Mouse (Mus musculus) macrophage (primary cell): ENCODE data around the gene Prpf3. TPM values are rescaled to one million over a fixed set of nuclear protein-coding genes. Genes with fewer than 3 reads are reported as not detected.
"Not testable (repeated sequence)": the region's sequence is repeated elsewhere in the genome, so short reads cannot be mapped to it uniquely, and the experiment has no call there.

Source experiments
- H3K27ac ChIP-seq: fragments of 350-480 bp; formaldehyde crosslinking; 2 replicates; pipeline ENCODE4 v1.9.0; 2021
- H3K36me3 ChIP-seq: fragments of 350-480 bp; formaldehyde crosslinking; 2 replicates; pipeline ENCODE4 v1.9.0; 2021; ENCODE audit errors: inconsistent target
- H3K4me3 ChIP-seq: fragments of 350-480 bp; formaldehyde crosslinking; 2 replicates; pipeline ENCODE4 v1.9.0; 2021; ENCODE audit errors: inconsistent target
- H3K79me2 ChIP-seq: fragments of 350-480 bp; formaldehyde crosslinking; 2 replicates; pipeline ENCODE4 v1.9.0; 2021; ENCODE audit errors: inconsistent target
- WGBS: methylation state at CpG from one replicate; pipeline ENCODE4 v1.1.7; 2026; ENCODE audit warnings: inconsistent platforms; ENCODE audit not compliant: missing documents; 5-methylcytosine and 5-hydroxymethylcytosine counted together
- polyA plus RNA-seq: library from polyadenylated mRNA; stranded (reverse); fragments of 250-400 nt; gene quantifications from 3 replicates; pipeline ENCODE4 v1.2.4, GENCODE M21; 2018; ENCODE audit warnings: inconsistent platforms
- total RNA-seq, 78 experiments: library from RNA; depleted of rRNA; stranded (reverse); fragments of 250-400 nt; gene quantifications; 1 replicate in 9 of 78; 2 replicates in 24 of 78; 3 replicates in 43 of 78; 4 replicates in 2 of 78; pipeline ENCODE4 v1.2.4; 2018; ENCODE audit warnings: inconsistent platforms in 56 of 78

Prpf3 gene
- total RNA-seq (2018; cell fraction: chromatin; rRNA removed): 10 to 100 TPM; 31.3 to 97.8 (median 74.9) TPM
- 10 to 100 TPM; 11.0 to 22.9 (median 18.2) TPM for total RNA-seq (2018; cell fraction: cytosol; rRNA removed)
- 10 to 100 TPM; 24.2 to 74.8 (median 42.5) TPM for total RNA-seq (2018; cell fraction: nucleus; rRNA removed)
- 17.0 to 29.6 TPM (median 22.6 TPM) in 3 replicates for polyA plus RNA-seq

DNA sequence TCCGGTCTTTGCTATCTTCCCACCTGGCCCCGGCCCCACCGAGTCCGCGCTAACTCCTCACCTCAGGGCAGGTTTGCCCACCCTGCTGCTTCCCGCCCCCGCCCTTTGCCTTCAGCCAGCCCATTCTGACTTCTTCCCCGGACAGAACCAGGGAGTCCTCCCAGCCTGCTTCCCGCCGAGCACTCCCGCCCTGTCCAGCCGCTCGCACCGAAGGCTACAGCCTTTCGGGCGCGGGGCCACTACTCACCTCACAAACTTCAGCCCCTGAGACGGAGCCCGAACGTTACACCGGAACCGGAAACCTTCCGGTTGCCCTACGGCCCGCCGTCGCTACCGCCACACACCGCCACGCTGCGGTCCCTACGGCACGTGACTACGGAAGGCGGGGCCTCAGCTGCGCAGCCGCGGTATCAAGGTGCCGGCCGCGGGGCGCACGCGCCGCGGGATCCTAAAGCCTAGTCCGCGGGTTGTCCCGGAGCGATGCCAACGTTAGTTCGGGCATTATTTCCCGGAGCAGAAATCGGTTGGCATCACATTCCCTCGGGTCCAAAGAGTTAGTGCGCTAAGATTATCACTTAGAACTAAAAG is at the start of gene Prpf3:
Prpf3 (minus strand) TSS at position 384 of the 588 bp plus-strand sequence.
- peak within 1 kb of the TSS; percentile 49; the same call in 1 of the 2 replicates for H3K27ac ChIP-seq
- peak within 1 kb of the TSS; percentile 88 for H3K4me3 ChIP-seq
- H3K36me3 ChIP-seq: peaks cover 27% of the 10 kb centered on the region
- peaks cover 28% of the 10 kb centered on the region for H3K79me2 ChIP-seq
- WGBS: under 1% methylated on average over 48 of the region's 56 CpGs

DNA sequence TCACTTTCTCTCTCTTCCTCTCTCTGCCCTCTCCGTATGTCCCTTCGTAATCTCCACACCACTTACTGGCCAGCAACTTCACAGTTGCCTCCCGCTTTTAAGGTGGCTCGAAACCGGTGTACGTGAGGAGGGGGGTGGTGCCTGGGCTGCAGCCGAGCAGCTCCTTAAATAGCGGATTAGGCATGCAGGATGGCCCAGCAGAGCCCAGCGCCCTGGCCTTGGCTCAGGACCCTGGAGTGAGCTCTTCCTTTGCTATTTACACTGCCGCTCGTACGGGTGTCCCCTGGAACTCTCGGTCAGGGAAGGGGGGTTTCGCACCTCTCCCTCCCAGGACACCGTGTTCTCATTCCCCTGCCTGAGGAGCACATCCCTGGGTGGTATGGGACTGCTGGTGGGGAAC is 48.9 kb upstream of the Prpf3 start, which contains the start of gene Car14:
Car14 (minus strand) TSS at position 124 of the 400 bp plus-strand sequence.
- Histone ChIP-seq H3K36me3 (no peaks in the 10 kb centered on the region), H3K27ac (no peak within 1 kb of the TSS), H3K4me3 (no peak within 1 kb of the TSS), H3K79me2 (no peaks in the 10 kb centered on the region)
- WGBS: 9% methylated on average over 15 of the region's 15 CpGs

DNA sequence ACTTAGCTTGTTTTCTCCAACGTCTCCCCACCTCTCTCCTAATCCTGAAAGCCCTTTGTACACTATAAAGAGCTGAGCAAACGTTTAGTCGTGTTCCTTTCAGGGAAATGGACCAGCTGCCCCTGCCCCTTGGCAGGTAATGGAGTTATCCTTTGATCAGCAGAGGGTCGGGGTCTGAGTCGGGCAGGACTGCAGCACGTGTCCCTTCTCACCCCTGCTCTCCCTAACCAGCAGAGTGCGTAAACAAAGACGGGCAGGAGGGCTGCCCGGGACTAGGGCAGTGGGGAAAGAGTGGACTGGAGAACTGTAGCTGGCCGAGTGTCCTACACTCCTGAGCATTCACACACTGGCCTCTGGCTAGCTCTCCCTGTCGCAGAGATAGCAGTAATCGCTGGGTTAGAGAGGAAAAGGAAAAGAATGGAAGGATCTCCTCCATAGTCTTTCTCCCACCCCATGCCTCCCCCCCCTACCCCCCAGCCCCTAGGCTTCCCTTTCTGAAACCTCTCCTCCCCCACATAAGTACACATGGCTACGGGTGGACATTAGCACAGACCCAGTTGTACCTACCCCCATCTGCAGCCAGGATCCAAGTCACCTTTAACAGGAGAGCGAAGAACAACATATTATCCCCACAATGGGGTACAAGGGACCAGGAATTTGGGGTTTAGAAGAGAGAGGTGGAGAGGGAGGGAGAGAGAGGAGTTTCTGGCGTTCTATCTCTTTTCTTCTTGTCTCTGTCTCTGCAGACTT is 48.2 kb upstream of the Prpf3 start:
- WGBS: 49% methylated on average over 14 of the region's 15 CpGs
- Histone ChIP-seq H3K36me3 (no peaks in the 10 kb centered on the region), H3K79me2 (no peaks in the 10 kb centered on the region), H3K4me3 (no peak overlapping the region), H3K27ac (no peak overlapping the region)

DNA sequence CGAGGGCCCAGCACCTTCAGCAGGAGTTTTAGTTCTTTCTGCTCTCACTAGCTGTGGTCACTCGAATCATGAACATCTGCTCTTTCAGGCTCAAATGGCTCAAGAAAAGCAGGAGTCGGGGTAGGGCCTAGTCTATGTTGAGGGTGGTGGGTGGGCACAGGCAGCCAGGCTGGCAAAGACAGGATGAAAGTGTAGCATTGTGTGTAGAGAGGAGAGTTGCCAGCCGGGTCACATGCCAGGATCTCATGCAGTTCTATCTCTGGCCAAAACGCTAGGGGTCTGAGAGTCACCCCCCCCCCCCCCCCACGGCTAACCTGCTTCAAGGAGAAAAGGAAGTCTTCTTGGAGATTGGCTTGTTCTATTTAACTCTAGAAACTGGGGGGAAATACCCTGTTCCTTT is 47.0 kb upstream of the Prpf3 start:
- no peak overlapping the region for H3K27ac ChIP-seq
- no peaks in the 10 kb centered on the region for H3K36me3 ChIP-seq
- no peak overlapping the region for H3K4me3 ChIP-seq
- H3K79me2 ChIP-seq: no peaks in the 10 kb centered on the region
- WGBS: 88% methylated on average over 3 of the region's 6 CpGs

DNA sequence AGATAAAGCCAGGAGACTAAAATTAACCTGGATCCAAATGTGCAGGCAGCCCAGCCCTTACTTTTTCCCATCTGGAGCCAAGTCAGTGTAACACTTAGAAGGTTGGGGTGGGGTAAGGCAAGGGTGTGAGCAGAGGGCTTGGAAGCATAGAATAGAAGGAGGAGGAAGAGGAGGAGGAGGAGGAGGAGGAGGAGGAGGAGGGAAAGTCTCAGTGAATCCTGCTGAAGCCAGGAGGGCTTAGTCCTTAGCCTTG is 46.6 kb upstream of the Prpf3 start:
- H3K79me2 ChIP-seq: no peaks in the 10 kb centered on the region
- H3K27ac ChIP-seq: no peak overlapping the region
- H3K4me3 ChIP-seq: no peak overlapping the region
- H3K36me3 ChIP-seq: no peaks in the 10 kb centered on the region; the same call in 1 of the 2 replicates

DNA sequence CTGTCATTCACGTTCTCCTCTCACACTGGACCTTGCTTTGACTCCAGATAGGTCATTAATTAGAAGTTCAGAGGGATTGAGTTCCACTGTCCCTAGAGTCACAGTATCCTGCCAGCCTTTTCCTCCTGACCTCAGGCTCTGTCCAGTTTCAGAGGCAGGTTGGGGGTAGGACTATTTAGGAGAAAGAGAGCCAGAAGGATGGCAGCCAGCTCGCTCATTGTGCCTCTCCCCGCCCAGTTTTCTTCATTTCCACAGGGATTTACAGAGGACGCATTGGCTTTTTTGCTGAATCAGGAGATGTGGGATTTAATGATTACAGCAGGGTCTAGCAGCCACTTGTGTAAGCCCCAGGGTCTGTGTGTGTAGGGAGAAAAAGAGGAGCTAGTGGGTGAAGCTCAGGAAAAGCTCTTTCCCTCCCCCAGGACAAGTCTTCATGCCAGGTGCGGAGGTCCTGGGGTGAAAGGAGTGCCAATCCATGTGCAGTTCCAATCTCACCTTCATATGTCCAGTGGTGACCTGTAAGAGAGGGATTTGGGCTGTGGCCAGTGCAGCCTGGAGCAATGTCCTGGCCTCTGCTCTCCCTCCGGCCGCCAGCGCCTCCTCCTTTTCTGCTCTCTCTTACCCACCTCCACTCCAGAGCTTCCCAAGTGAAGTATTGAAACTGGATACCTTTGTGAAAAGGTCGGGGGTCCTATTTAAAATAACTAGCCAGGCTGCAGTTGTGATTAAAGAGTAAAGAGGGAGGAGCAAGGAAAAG is 46.1 kb upstream of the Prpf3 start:
- Histone ChIP-seq H3K36me3 (no peaks in the 10 kb centered on the region; the same call in 1 of the 2 replicates), H3K79me2 (no peaks in the 10 kb centered on the region), H3K27ac (no peak overlapping the region), H3K4me3 (no peak overlapping the region)
- WGBS: 91% methylated on average over 9 of the region's 9 CpGs

DNA sequence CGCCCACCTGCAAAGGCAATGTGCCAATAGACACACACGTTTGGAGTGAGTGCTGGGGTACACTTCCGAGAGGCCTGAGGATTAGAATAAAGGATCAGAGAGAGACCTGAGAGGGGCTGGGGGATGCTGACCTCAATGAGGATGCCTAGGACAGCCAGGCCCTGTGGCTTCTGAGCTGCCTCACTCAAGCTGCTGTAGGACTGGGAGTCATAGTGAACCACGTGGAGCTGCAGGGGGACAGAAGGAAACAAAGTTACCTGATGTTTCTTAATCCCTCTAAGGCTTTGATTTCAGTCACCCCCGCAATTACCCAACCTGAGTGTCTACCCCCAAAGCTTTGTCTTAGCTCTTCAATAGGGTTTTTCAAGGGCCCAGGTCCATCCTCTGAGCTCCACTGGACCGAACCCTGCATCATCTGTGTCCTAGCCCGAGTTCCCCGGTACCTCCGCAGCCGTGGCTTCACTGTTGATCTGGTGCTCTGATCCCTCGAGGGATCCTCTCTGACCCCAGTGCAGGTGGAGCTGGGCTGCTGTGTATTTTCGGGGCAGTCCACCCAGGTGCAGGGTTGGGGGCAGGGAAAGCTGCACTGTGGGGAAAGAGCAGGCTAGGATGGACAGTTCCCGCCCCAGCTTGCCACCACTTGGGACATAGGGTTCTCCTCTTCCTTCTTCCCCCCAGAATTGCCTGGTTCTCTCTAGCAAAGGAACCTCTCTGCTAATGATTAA is 44.3 kb upstream of the Prpf3 start:
- 77% methylated on average over 13 of the region's 13 CpGs for WGBS
- Histone ChIP-seq H3K79me2 (peaks cover 10% of the 10 kb centered on the region), H3K27ac (no peak overlapping the region), H3K36me3 (no peaks in the 10 kb centered on the region; the same call in 1 of the 2 replicates), H3K4me3 (no peak overlapping the region)

DNA sequence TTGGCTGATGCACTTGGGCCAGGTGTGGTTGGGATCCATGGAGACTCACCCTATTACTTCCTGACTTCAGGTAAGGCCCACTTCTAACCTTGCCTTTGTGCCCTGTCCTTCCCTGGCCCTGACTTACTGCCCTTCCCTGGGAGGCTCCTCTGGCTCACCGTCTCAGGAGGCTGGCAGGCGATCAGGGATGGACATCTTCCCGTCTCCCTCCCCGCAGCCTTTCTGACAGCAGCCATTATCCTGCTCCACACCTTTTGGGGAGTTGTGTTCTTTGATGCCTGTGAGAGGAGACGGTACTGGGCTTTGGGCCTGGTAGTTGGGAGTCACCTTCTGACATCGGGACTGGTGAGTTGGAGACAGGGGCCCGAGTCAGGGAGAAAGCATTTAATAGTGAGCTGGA is 39.8 kb upstream of the Prpf3 start:
- not testable (repeated sequence) for H3K4me3 ChIP-seq, H3K36me3 ChIP-seq, H3K27ac ChIP-seq
- 94% methylated on average over 4 of the region's 7 CpGs for WGBS
- peaks cover 28% of the 10 kb centered on the region for H3K79me2 ChIP-seq

DNA sequence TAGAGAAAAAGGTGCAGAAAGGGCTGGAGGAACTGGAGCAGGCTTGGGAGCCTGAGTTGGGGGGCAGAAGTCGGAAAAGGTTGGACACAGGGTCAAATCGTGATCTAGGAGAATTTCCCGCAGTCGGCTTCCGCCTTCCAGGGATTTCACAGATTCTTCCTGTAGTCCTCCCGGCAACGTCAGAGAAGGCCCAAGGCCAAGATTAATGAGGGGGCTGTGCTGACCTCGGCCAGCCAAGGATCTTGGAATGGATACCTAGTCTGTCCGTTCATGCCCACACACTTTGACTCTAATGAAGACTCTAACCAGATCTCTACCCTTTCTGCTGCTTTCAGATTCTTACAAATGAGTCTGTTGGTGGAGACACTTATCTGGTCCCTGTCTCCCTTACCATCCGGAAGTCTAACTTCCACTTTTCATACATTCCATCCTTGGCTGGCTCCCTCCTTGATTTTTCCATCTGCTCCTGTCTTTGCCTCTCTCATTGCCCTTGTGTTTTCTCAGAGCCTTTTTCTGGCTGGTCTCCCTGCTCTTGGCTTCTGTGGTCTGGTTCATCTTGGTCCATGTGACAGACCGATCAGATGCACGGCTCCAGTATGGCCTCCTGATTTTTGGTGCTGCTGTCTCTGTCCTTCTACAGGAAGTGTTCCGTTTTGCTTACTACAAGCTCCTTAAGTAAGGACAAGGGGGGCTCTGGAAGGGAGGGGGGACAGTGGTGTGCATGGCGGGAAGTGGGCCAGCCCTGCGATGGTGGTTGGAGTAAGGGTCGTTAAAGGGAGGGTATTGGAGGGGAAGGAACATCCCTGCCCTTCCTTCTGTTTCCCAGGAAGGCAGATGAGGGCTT is 38.9 kb upstream of the Prpf3 start:
- H3K27ac ChIP-seq: peak overlapping the region; percentile 78
- 7% methylated on average over 14 of the region's 16 CpGs for WGBS

DNA sequence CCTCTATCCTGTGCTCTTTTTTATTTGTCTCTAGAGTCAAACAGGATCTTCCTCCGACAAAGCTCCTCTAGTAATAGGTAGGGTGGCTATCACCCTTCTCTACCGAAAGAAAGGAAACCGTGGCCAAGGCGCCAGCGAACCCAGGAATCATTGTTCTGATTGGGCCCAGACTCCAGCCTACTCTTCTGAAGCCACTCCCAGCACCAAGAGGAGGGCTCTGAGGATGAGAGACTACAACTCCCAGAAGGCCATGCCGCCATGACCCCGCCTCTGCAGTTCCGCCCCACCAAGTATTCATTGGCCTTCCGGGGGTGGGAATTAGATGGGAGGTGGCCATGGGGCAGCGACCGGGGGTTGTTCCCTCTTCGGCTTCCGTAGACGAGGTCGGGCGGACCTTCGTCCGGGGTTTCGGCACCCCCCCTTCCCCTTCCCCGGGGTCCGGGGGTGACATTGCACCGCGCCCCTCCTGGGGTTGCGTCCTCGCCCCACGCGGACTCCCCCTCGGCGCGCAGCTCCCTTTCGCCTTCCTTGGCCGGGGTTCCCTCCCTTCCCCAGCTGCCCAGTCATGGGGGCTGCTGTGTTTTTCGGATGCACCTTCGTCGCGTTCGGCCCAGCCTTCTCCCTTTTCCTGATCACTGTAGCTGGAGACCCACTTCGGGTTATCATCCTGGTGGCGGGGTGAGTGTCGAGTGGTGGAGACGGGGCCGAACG is 38.1 kb upstream of the Prpf3 start, which contains the start of gene Aph1a:
Aph1a (plus strand) TSS at position 364 of the 711 bp plus-strand sequence.
- peaks cover 43% of the 10 kb centered on the region for H3K79me2 ChIP-seq
- H3K4me3 ChIP-seq: peak within 1 kb of the TSS; percentile 92
- not testable (repeated sequence) for H3K36me3 ChIP-seq
- peak within 1 kb of the TSS; percentile 82 for H3K27ac ChIP-seq
- 3% methylated on average over 14 of the region's 43 CpGs for WGBS

More for the DNA sequence above, 38.9 kb upstream of the Prpf3 start:
- H3K36me3 ChIP-seq: no peaks in the 10 kb centered on the region; the same call in 1 of the 2 replicates
- peaks cover 38% of the 10 kb centered on the region for H3K79me2 ChIP-seq
- H3K4me3 ChIP-seq: peak overlapping the region; percentile 92

DNA sequence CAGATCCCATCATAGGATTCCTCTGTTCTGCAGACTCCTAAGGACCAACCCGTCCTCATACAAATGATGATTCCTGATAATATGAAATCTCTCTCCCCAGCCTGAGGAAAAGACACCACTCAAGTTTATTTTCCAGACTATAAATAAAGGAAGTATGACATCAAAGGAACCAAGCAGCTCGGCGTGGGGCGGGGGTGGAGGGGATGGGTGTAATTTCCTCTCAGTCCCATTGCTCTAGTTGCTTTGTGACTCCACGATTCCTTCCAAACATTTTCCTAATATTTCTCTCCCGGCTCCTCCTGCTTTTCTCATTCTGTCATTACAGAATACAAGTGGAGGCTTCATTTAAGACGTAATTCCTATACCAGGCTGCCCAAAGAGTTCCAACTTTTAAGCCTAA is 37.4 kb upstream of the Prpf3 start:
- Histone ChIP-seq H3K79me2 (peaks cover 43% of the 10 kb centered on the region), H3K36me3 (no peaks in the 10 kb centered on the region; the same call in 1 of the 2 replicates), H3K4me3 (peak overlapping the region; percentile 36), H3K27ac (peak overlapping the region; percentile 82)
- 5% methylated on average over 7 of the region's 7 CpGs for WGBS

DNA sequence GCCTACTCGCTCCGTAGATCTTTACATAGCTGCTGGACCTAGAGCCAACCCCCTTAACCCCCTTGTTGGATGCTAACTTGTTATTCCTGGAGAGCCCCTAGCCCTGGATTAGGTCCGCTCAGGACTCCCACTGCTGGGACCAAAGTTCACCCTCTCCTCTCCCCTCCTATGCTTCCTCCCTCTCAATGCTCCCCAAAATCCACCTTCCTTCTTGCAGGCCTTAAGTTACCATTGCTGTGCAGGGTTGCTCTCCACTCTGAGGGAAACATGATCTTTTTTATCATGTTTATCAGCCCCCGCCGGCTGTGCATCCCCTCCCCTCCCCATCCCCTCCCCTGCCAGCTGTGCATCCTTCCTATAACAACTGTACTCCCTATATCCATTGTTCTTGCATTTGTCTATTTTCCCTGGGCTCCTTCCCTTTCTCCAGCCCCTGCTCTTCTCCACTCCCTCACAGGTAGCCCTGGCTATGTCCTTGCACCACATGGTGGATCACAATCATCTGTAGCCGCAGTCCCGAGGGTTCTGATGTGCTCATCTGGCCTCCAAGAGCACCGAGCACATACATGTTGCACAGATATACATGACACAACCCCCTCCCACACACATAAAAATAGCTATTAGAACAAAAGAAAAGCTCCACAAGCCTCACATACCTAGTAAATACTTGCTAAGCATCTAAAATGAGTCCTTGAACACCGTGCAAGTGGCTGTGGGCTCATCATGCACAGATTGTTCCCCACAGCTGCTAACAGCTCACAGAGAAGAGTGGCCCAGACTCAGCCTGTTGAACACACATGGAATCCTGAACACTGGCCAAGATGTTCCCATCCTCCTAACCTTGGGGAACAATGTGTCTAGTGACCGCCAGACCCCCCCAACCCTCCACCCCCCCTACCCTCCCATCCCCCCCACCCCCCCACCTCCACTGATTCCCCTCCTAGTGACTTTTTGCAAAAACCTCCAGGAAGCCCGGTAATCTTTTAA is 36.7 kb upstream of the Prpf3 start:
- Histone ChIP-seq H3K79me2 (peaks cover 43% of the 10 kb centered on the region), H3K4me3 (peak overlapping the region; percentile 52), H3K27ac (peak overlapping the region; percentile 82), H3K36me3 (peaks cover 1% of the 10 kb centered on the region; the same call in 1 of the 2 replicates)
- WGBS: 28% methylated on average over 11 of the region's 11 CpGs
